In the genomic region with DNA sequence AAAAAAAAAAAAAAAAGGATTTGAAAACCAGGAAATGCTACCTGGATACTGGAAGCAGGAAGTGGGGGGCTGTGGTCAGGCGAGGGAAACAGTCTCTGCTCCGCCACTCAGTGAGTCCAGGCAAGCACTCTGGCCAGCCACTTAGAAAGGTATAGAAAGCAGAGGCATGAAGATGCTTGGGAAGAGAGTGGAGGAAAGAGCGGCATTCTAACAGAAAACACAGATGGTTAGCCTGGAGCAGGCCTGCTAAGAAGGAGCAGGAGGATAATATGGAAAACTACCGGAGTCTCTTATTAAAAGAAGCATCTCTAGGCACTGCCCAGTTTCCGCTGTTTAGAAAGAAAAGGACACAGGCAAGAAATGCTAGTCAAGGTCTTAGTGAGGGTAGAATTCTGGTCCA, we compare ENCODE assay signal across 16 mouse cellular contexts.
"Had no signal": no experiment of that assay in that cellular context is flagged by ENCODE, and none has a peak within 500 bp of the region (broad histone marks: within the 10 kb centered on the region; RNA-seq: fewer than 3 reads in every experiment).

No protein-coding gene starts in this region.

- H3K4me3 ChIP-seq: neural tube, embryonic 13.5 days; neural tube, embryonic 15.5 days; stomach, embryonic 15.5 days had no signal

- H3K4me1 ChIP-seq: stomach, embryonic 15.5 days had no signal

- H3K27ac ChIP-seq: neural tube, embryonic 13.5 days; neural tube, embryonic 15.5 days; stomach, embryonic 15.5 days; stomach, postnatal 0 days had no signal

- DNase-seq: retina, postnatal 1 day; right cerebral cortex, adult 18-20 months; right cerebral cortex, postnatal 14 days; right cerebral cortex, postnatal 25 days; right cerebral cortex, postnatal 4 days; spleen, adult 18-20 months; thymus, adult 18-20 months; thymus, adult 2 months; thymus, postnatal 14 days; thymus, postnatal 25 days; thymus, postnatal 36 days; thymus, postnatal 4 days had no signal
